Mouse (Mus musculus) intestine, embryonic 14.5 days (tissue): ENCODE data around the gene Sp3. TPM values are rescaled to one million over a fixed set of nuclear protein-coding genes. Genes with fewer than 3 reads are reported as not detected.
"Not testable (repeated sequence)": the region's sequence is repeated elsewhere in the genome, so short reads cannot be mapped to it uniquely, and the experiment has no call there.

Source experiments
- ATAC-seq: fragments of 200-750 bp; cut with Nextera tagmentation; replicated peaks from 2 replicates; pipeline ENCODE4 v1.8.0; 2017; ENCODE audit warnings: low read depth, moderate number of reproducible peaks, moderate TSS enrichment, moderate library complexity; ENCODE audit not compliant: low FRiP score, low TSS enrichment
- DNase-seq: peaks from one replicate; pipeline ENCODE4 v3.0.0-alpha.2; 2018; ENCODE audit warnings: low spot score
- H3K27ac ChIP-seq: fragments of 300-500 bp; sonication (generic); 2 replicates; pipeline ENCODE4 v1.5.1; 2014; ENCODE audit warnings: low read depth, mild to moderate bottlenecking, control low read depth
- H3K27me3 ChIP-seq: fragments of 300-500 bp; sonication (generic); replicated peaks from 2 replicates; pipeline ENCODE4 v1.6.1; 2014; ENCODE audit warnings: low read length, control low read depth; ENCODE audit not compliant: control insufficient read depth, insufficient read depth
- H3K36me3 ChIP-seq: fragments of 300-500 bp; sonication (generic); 2 replicates; pipeline ENCODE4 v1.6.1; 2014; ENCODE audit warnings: low read length, control low read depth; ENCODE audit not compliant: control insufficient read depth, insufficient read depth
- H3K4me1 ChIP-seq: fragments of 300-500 bp; sonication (generic); replicated peaks from 2 replicates; pipeline ENCODE4 v1.6.1; 2014; ENCODE audit warnings: low read length, control low read depth, mixed read lengths; ENCODE audit not compliant: control insufficient read depth, insufficient read depth
- H3K4me2 ChIP-seq: fragments of 300-500 bp; sonication (generic); 2 replicates; pipeline ENCODE4 v1.6.1; 2014; ENCODE audit warnings: low read length
- H3K4me3 ChIP-seq: fragments of 300-500 bp; sonication (generic); 2 replicates; pipeline ENCODE4 v1.5.1; 2014; ENCODE audit warnings: low read depth, low read length, control low read depth, mixed read lengths
- H3K9ac ChIP-seq: fragments of 300-500 bp; sonication (generic); 2 replicates; pipeline ENCODE4 v1.6.1; 2014; ENCODE audit warnings: mild to moderate bottlenecking, low read length
- H3K9me3 ChIP-seq: fragments of 300-500 bp; sonication (generic); 2 replicates; pipeline ENCODE4 v1.6.1; 2016; ENCODE audit warnings: low read length, control low read depth; ENCODE audit not compliant: control insufficient read depth
- WGBS: fragments of 180-500 bp; shearing (Covaris S2); extraction: QIAGEN DNeasy Blood & Tissue Kit; methylation state at CpG from one replicate; pipeline ENCODE4 v1.1.7; 2014; 5-methylcytosine and 5-hydroxymethylcytosine counted together
- polyA plus RNA-seq: library from polyadenylated mRNA; unstranded; fragments of >200 nt; fragmentation: Nextera tagmentation; extraction: Ambion mirVana; gene quantifications from 2 replicates; pipeline ENCODE4 v1.2.1, GENCODE M21; 2014

Gene Sp3
- 55.5 and 59.6 TPM in 2 replicates for polyA plus RNA-seq

GRCm38 (mm10) chr2:72980337-72981074, at the start of gene Sp3:
Sp3 (minus strand) TSS chr2:72980446.
- Histone ChIP-seq H3K9me3 (no peaks in the 10 kb centered on the region), H3K4me3 (peak within 1 kb of the TSS; percentile 78), H3K4me1 (peaks cover 11% of the 10 kb centered on the region), H3K27me3 (no peaks in the 10 kb centered on the region), H3K4me2 (peak within 1 kb of the TSS; percentile 69), H3K36me3 (0 out of 2 replicates have a peak, but pooled peaks cover 6% of the 10 kb centered on the region), H3K27ac (peak within 1 kb of the TSS; percentile 100), H3K9ac (peak within 1 kb of the TSS; percentile 98)
- ATAC-seq (peak; percentile 81), DNase-seq (peak; percentile 97)
- under 1% methylated on average over 63 of the region's 64 CpGs for WGBS

GRCm38 (mm10) chr2:73029846-73030245, 49.6 kb upstream of the Sp3 start:
- Histone ChIP-seq H3K9ac (no peak overlapping the region), H3K4me3 (no peak overlapping the region), H3K4me1 (no peaks in the 10 kb centered on the region), H3K27me3 (no peaks in the 10 kb centered on the region), H3K27ac (no peak overlapping the region), H3K4me2 (no peak overlapping the region), H3K36me3 (no peaks in the 10 kb centered on the region), H3K9me3 (peaks cover 2% of the 10 kb centered on the region; the same call in 1 of the 2 replicates)
- 94% methylated on average over 3 of the region's 3 CpGs for WGBS
- no peak for ATAC-seq
- DNase-seq: no peak

- no peak overlapping the region for H3K4me3 ChIP-seq
- peaks cover 2% of the 10 kb centered on the region; the same call in 1 of the 2 replicates for H3K9me3 ChIP-seq
- DNase-seq: no peak
- no peaks in the 10 kb centered on the region for H3K27me3 ChIP-seq
- WGBS: 70% methylated on average over 3 of the region's 3 CpGs
- no peak overlapping the region for H3K27ac ChIP-seq
- no peak overlapping the region for H3K9ac ChIP-seq
- no peaks in the 10 kb centered on the region for H3K4me1 ChIP-seq
- H3K4me2 ChIP-seq: no peak overlapping the region
- no peak for ATAC-seq
- H3K36me3 ChIP-seq: no peaks in the 10 kb centered on the region
Measured at GRCm38 (mm10) chr2:73028019-73028418, 47.8 kb upstream of the Sp3 start.

- H3K36me3 ChIP-seq: no peaks in the 10 kb centered on the region
- H3K4me3 ChIP-seq: no peak overlapping the region
- no peaks in the 10 kb centered on the region for H3K27me3 ChIP-seq
- H3K9me3 ChIP-seq: peaks cover 2% of the 10 kb centered on the region; the same call in 1 of the 2 replicates
- DNase-seq (no peak), ATAC-seq (no peak)
- no peak overlapping the region for H3K4me2 ChIP-seq
- no peaks in the 10 kb centered on the region for H3K4me1 ChIP-seq
- H3K9ac ChIP-seq: no peak overlapping the region
- no peak overlapping the region for H3K27ac ChIP-seq
- WGBS: 33% methylated on average over 3 of the region's 3 CpGs
Measured at GRCm38 (mm10) chr2:73027126-73027525, 46.9 kb upstream of the Sp3 start.

- Histone ChIP-seq H3K27ac (no peak overlapping the region), H3K9ac (no peak overlapping the region), H3K4me2 (no peak overlapping the region), H3K9me3 (no peaks in the 10 kb centered on the region), H3K27me3 (no peaks in the 10 kb centered on the region), H3K4me1 (no peaks in the 10 kb centered on the region), H3K36me3 (no peaks in the 10 kb centered on the region), H3K4me3 (no peak overlapping the region)
- DNase-seq (no peak), ATAC-seq (no peak)
- WGBS: 41% methylated on average over 6 of the region's 6 CpGs
Measured at GRCm38 (mm10) chr2:73023803-73024202, 43.6 kb upstream of the Sp3 start.

DNA sequence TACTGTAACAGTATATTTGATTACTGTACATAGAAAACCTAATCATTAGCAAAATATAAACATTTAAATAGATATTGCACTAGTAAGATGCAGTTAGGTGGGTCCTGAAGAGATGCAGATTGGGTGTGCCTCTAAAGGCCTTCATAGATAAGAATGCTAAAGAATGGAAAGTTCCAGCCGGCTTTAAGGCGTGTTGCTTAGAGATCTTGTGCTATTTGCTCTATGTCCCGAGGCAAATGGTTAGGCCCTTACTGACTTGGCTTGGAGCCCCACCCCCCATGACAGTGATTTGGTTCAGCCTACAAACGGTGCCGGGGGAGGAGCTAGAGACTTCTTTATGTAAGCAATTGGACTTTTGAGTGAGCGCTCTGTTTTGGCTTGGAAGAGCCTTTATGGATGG, 40.8 kb upstream of the Sp3 start:
- Histone ChIP-seq H3K9me3 (no peaks in the 10 kb centered on the region), H3K4me2 (no peak overlapping the region), H3K27ac (no peak overlapping the region), H3K36me3 (no peaks in the 10 kb centered on the region), H3K9ac (no peak overlapping the region), H3K4me1 (no peaks in the 10 kb centered on the region), H3K4me3 (no peak overlapping the region), H3K27me3 (no peaks in the 10 kb centered on the region)
- WGBS: 69% methylated on average over 6 of the region's 6 CpGs
- DNase-seq: no peak
- ATAC-seq: no peak

DNA sequence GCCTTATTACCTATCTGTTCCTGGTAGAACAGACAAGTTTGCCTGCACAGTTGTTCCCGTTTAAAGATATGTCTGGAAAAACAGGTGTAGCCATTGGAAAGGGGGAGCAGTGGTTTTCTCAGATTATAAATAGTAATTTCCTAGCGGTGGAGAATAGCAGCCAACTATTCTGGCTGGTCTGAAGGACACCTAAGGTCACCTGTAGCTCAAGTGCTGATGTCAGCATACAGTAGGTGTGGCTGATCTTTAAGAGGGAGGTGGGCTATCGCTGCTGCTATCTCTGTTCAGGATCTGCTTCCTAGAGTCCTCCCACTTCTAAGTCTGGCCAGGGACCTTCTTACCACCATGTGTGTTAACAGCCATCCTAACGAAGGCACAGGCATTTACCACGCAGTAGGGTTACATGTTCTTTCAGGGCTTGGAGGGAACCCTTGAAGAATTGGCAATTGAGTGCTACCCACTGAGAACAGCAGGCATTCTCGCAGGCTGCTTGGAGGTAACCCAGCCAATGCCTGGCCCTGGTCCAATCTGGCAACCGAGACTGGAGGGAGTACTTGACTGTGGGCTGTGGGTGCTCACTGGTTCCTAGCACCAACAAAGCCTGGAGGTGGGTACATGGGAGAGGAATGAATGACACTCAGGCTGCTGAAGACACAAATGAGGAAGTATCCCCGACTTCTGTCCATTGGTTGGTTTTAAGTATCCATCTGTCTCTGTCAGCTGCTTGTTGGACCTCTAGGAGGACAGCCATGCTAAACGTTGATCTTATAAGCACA, 39.3 kb upstream of the Sp3 start:
- Histone ChIP-seq H3K4me1 (no peaks in the 10 kb centered on the region), H3K27ac (no peak overlapping the region), H3K4me3 (no peak overlapping the region), H3K9me3 (no peaks in the 10 kb centered on the region), H3K27me3 (no peaks in the 10 kb centered on the region), H3K36me3 (no peaks in the 10 kb centered on the region), H3K4me2 (no peak overlapping the region), H3K9ac (no peak overlapping the region)
- DNase-seq: no peak
- ATAC-seq: no peak
- 70% methylated on average over 9 of the region's 9 CpGs for WGBS

DNA sequence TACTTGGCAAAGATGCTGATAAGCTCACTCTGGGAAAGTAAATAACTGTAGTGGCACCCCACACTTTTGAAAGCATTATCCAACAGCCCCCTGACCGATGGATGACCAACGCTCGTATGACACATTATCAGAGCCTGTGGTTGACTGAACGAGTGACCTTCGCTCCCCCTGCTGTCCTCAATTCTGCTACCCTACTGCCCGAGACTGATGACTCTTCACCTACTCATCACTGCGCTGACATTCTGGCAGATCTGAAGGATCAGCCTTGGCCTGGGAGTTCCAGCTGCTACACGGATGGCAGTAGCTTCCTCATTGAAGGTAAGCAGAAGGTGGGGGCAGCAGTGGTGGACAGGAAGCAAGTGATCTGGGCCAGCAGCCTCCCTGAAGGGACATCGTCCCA, 33.8 kb upstream of the Sp3 start:
- not testable (repeated sequence) for H3K4me2 ChIP-seq, H3K4me1 ChIP-seq, H3K36me3 ChIP-seq, H3K27ac ChIP-seq, H3K4me3 ChIP-seq, DNase-seq, H3K27me3 ChIP-seq, ATAC-seq, H3K9ac ChIP-seq, H3K9me3 ChIP-seq
- WGBS: 76% methylated on average over 9 of the region's 9 CpGs
